Mouse (Mus musculus) liver, embryonic 11.5 days (tissue): Measurements from ENCODE around the gene Shcbp1. TPM values are rescaled to one million over a fixed set of nuclear protein-coding genes. Genes with fewer than 3 reads are reported as not detected.

ENCODE experiments used
- ATAC-seq: fragments of 200-750 bp; cut with Nextera tagmentation; replicated peaks from 2 replicates; pipeline ENCODE4 v1.8.0; 2017; ENCODE audit warnings: moderate number of reproducible peaks, mild to moderate bottlenecking, moderate TSS enrichment, moderate library complexity; ENCODE audit not compliant: low FRiP score
- DNase-seq: peaks from one replicate; pipeline ENCODE4 v3.0.0-alpha.2; 2017; ENCODE audit warnings: low spot score
- H3K27ac ChIP-seq: fragments of 300-500 bp; sonication (generic); 2 replicates; pipeline ENCODE4 v1.5.1; 2014; ENCODE audit warnings: mild to moderate bottlenecking, low read depth, low read length, control low read depth
- H3K27me3 ChIP-seq: fragments of 300-500 bp; sonication (generic); replicated peaks from 2 replicates; pipeline ENCODE4 v1.6.1; 2014; ENCODE audit warnings: low read length, mixed read lengths; ENCODE audit not compliant: control insufficient read depth, insufficient read depth
- H3K36me3 ChIP-seq: fragments of 300-500 bp; sonication (generic); 2 replicates; pipeline ENCODE4 v1.6.1; 2014; ENCODE audit warnings: mild to moderate bottlenecking, low read length, moderate library complexity, mixed read lengths; ENCODE audit not compliant: control insufficient read depth, insufficient read depth
- H3K4me1 ChIP-seq: fragments of 300-500 bp; sonication (generic); replicated peaks from 2 replicates; pipeline ENCODE4 v1.6.1; 2014; ENCODE audit warnings: low read length, mixed read lengths; ENCODE audit not compliant: control insufficient read depth, insufficient read depth
- H3K4me2 ChIP-seq: fragments of 300-500 bp; sonication (generic); 2 replicates; pipeline ENCODE4 v1.6.1; 2014; ENCODE audit warnings: mild to moderate bottlenecking, control low read depth, moderate library complexity
- H3K4me3 ChIP-seq: fragments of 300-500 bp; sonication (generic); 2 replicates; pipeline ENCODE4 v1.5.1; 2014; ENCODE audit warnings: low read depth, low read length, control low read depth
- H3K9ac ChIP-seq: fragments of 300-500 bp; sonication (generic); 2 replicates; pipeline ENCODE4 v1.6.1; 2014; ENCODE audit warnings: low read depth, low read length, control low read depth
- H3K9me3 ChIP-seq: fragments of 300-500 bp; sonication (generic); 2 replicates; pipeline ENCODE4 v1.6.1; 2016; ENCODE audit warnings: low read length, inconsistent platforms, mixed read lengths; ENCODE audit not compliant: control insufficient read depth
- whole genome bisulfite sequencing: fragments of 180-500 bp; shearing (Covaris S2); extraction: QIAGEN DNeasy Blood & Tissue Kit; methylation state at CpG from one replicate; pipeline ENCODE4 v1.1.7; 2014; 5-methylcytosine and 5-hydroxymethylcytosine counted together
- polyA plus RNA-seq: library from polyadenylated mRNA; unstranded; fragments of >200 nt; fragmentation: Nextera tagmentation; extraction: Ambion mirVana; gene quantifications from 2 replicates; pipeline ENCODE4 v1.2.1, GENCODE M21; 2014

Gene Shcbp1
- 65.9 and 85.2 TPM in 2 replicates for polyA plus RNA-seq

DNA sequence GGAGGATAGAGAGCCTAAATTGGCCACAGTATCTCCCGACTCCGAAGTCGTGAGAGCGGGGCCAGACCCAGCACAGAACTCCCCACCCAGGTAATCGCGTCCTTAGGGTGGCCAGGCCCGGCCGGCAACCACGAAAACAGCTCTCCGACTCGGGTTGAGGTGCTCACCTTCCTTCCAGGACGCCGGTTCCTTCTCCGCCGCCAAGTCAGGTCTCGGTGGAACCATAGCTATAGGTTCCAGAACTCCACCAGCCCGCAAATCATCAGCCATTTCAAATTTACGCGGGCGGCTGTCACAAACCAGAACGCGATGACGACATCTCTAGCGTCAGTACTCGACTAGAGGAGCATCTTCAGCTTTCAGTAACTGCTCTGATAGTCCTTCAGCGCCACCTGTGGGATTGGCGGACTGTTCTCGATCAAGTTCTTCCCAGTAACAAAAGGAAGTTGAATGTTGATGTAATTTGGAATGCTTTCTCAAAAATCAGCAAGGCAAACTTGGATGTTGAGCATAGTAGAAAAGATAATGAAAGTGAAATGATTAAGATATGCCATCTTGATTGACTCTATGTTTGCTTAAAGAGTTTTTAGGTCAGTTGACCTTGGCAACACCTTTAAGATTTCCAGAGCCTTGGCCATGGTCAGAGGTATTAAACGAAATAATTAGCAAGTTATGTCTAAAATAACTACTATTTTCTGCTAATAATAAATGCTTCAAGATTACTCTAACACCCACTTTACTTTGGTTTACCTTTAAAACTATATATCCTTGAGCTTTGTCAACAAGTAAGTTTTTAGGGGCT, at the start of gene Shcbp1:
Gene Shcbp1 (minus strand): TSS at position 314 of the 802 bp plus-strand sequence.
- DNase-seq: peak; percentile 82
- H3K9ac ChIP-seq: peak within 1 kb of the TSS; percentile 72
- no peak within 1 kb of the TSS for H3K27ac ChIP-seq
- peak within 1 kb of the TSS; percentile 69 for H3K4me2 ChIP-seq
- WGBS: 5% methylated on average over 29 of the region's 29 CpGs
- H3K4me3 ChIP-seq: peak within 1 kb of the TSS; percentile 68
- H3K36me3 ChIP-seq: peaks cover 3% of the 10 kb centered on the region; the same call in 1 of the 2 replicates
- H3K9me3 ChIP-seq: no peaks in the 10 kb centered on the region
- H3K4me1 ChIP-seq: peaks cover 5% of the 10 kb centered on the region
- peak; percentile 94 for ATAC-seq
- no peaks in the 10 kb centered on the region for H3K27me3 ChIP-seq

DNA sequence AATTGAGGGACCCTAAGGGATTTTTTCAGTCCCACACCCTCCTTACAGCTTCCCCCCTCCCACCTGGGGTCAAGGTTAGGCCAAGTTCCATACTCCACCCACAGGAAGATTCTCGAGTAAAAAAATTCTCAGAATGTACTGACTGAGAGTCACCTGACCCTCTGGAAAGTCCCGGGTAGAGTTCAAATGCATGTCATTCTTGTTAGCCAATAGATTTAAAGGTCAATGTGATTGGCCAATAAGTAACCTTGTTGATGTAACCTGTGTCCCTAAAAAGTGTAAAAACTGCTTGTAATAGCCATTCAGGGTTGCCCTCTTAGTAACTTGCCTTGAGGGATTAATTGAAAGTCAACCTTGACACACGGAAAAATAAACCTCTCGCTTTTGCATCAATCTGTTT, 29.5 kb upstream of the Shcbp1 start:
- WGBS: 83% methylated on average over 4 of the region's 4 CpGs
- H3K4me2 ChIP-seq: no peak overlapping the region
- H3K27ac ChIP-seq: no peak overlapping the region
- no peaks in the 10 kb centered on the region for H3K27me3 ChIP-seq
- no peaks in the 10 kb centered on the region for H3K4me1 ChIP-seq
- H3K36me3 ChIP-seq: no peaks in the 10 kb centered on the region
- H3K9me3 ChIP-seq: no peaks in the 10 kb centered on the region
- no peak overlapping the region for H3K9ac ChIP-seq
- DNase-seq (no peak), ATAC-seq (no peak)
- no peak overlapping the region for H3K4me3 ChIP-seq

GRCm38 (mm10) chr8:4800524-4801122, 21.3 kb upstream of the Shcbp1 start:
- no peak overlapping the region for H3K9ac ChIP-seq
- H3K4me2 ChIP-seq: no peak overlapping the region
- 52% methylated on average over 19 of the region's 19 CpGs for WGBS
- H3K4me3 ChIP-seq: no peak overlapping the region
- H3K4me1 ChIP-seq: no peaks in the 10 kb centered on the region
- ATAC-seq (no peak; the same call in 1 of the 2 replicates), DNase-seq (no peak)
- H3K27me3 ChIP-seq: no peaks in the 10 kb centered on the region
- H3K27ac ChIP-seq: no peak overlapping the region
- no peaks in the 10 kb centered on the region for H3K36me3 ChIP-seq
- no peaks in the 10 kb centered on the region for H3K9me3 ChIP-seq

GRCm38 (mm10) chr8:4778266-4778665, 1.1 kb downstream of the Shcbp1 start:
- peaks cover 5% of the 10 kb centered on the region for H3K4me1 ChIP-seq
- DNase-seq (no peak), ATAC-seq (peak; percentile 59)
- H3K36me3 ChIP-seq: peaks cover 3% of the 10 kb centered on the region; the same call in 1 of the 2 replicates
- H3K4me2 ChIP-seq: peak overlapping the region; percentile 69
- no peaks in the 10 kb centered on the region for H3K27me3 ChIP-seq
- no peaks in the 10 kb centered on the region for H3K9me3 ChIP-seq
- peak overlapping the region; percentile 72 for H3K9ac ChIP-seq
- H3K4me3 ChIP-seq: peak overlapping the region; percentile 68
- 55% methylated on average over 6 of the region's 6 CpGs for WGBS
- no peak overlapping the region for H3K27ac ChIP-seq

DNA sequence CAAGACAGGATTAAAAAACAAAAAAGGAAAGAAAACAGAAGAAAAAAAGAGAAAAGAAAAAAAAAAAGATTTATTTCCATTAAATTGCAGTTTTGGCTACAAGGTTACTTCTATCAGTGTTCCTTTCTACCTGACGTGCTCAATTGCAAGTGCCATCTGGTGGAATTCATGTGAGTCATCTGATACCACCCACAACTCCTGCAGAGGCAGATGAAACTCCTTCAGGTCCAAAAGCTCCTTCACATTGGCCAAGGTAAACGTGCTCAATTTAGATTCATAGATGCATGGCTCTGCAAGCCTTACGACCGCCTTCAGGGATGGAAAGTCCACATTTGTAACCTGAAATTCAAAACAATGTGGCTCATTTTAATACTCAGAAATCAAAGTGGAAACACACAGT, 14.6 kb downstream of the Shcbp1 start:
- no peak overlapping the region for H3K9ac ChIP-seq
- ATAC-seq (no peak), DNase-seq (no peak)
- no peak overlapping the region for H3K4me2 ChIP-seq
- no peak overlapping the region for H3K27ac ChIP-seq
- H3K36me3 ChIP-seq: no peaks in the 10 kb centered on the region
- no peak overlapping the region for H3K4me3 ChIP-seq
- H3K27me3 ChIP-seq: no peaks in the 10 kb centered on the region
- no peaks in the 10 kb centered on the region for H3K9me3 ChIP-seq
- H3K4me1 ChIP-seq: no peaks in the 10 kb centered on the region
- WGBS: 85% methylated on average over 4 of the region's 4 CpGs

DNA sequence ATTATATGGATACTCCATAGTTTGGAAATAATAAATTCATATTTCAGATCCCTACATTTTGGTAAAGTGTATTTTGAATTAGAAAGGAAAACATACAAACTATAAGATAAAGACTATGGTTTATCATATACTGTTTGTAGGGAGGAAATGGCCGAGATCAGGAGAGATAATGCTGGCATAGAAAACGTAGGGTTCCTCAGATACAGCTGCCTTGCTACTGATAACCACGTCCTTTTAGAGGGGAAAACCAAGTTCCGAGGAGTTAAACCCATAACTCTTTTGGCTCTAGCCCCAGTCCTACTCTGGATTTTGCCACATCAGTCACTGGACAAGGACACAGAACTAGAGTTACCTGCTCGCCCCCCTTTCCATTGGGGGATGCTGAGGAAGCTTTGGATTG, 26.3 kb downstream of the Shcbp1 start:
- no peak overlapping the region for H3K27ac ChIP-seq
- H3K4me1 ChIP-seq: no peaks in the 10 kb centered on the region
- WGBS: 60% methylated on average over 5 of the region's 5 CpGs
- no peaks in the 10 kb centered on the region for H3K9me3 ChIP-seq
- no peak overlapping the region for H3K4me2 ChIP-seq
- DNase-seq: no peak
- ATAC-seq: no peak
- no peak overlapping the region for H3K9ac ChIP-seq
- H3K27me3 ChIP-seq: no peaks in the 10 kb centered on the region
- no peak overlapping the region for H3K4me3 ChIP-seq
- peaks cover 3% of the 10 kb centered on the region; the same call in 1 of the 2 replicates for H3K36me3 ChIP-seq

GRCm38 (mm10) chr8:4730942-4731341, 48.4 kb downstream of the Shcbp1 start:
- whole genome bisulfite sequencing: 50% methylated on average over 1 of the region's 1 CpGs
- H3K9me3 ChIP-seq: no peaks in the 10 kb centered on the region; the same call in 1 of the 2 replicates
- no peak overlapping the region for H3K4me3 ChIP-seq
- ATAC-seq (no peak), DNase-seq (no peak)
- H3K36me3 ChIP-seq: peaks cover 3% of the 10 kb centered on the region
- H3K27me3 ChIP-seq: no peaks in the 10 kb centered on the region
- no peaks in the 10 kb centered on the region for H3K4me1 ChIP-seq
- H3K27ac ChIP-seq: no peak overlapping the region
- no peak overlapping the region for H3K4me2 ChIP-seq
- H3K9ac ChIP-seq: no peak overlapping the region

DNA sequence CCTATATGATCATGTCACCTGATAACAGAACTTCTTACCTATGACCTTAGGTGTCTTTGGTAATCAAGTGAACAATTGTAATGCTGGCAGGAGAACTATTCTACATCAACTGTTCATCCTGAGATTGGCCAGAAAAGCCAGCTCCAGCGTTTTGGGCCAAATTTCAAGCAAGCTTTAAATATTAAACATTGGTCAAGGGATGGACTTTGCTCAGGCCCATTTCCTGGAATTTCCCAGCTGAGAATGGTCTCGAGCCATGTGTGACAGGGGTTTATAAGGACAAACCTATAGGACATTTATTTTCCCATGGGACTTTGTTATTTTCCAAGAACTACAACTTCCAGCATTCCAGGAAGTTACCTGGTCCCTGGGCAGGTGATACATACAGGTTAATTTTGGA, 63.8 kb downstream of the Shcbp1 start:
- no peaks in the 10 kb centered on the region for H3K9me3 ChIP-seq
- H3K4me1 ChIP-seq: no peaks in the 10 kb centered on the region
- H3K27ac ChIP-seq: no peak overlapping the region
- WGBS: 46% methylated on average over 2 of the region's 2 CpGs
- H3K4me2 ChIP-seq: no peak overlapping the region
- no peak overlapping the region for H3K4me3 ChIP-seq
- ATAC-seq (no peak), DNase-seq (no peak)
- no peak overlapping the region for H3K9ac ChIP-seq
- H3K27me3 ChIP-seq: no peaks in the 10 kb centered on the region
- H3K36me3 ChIP-seq: no peaks in the 10 kb centered on the region
